Mouse (Mus musculus): ENCODE measurements at regions not wholly inside any gene's neighbourhood (a gene's known extent, or its start where the extent isn't known, plus 50 kb on each side); places are given as distances from the start of the nearest gene placed in this dataset.
"Not testable (repeated sequence)": the region's sequence is repeated elsewhere in the genome, so short reads cannot be mapped to it uniquely, and the experiment has no call there.

GRCm38 (mm10) chr16:76958597-76959392 is 54.7 kb upstream of the Usp25 start:
- no peak for ATAC-seq (ENCODE audit: borderline replicate concordance, extremely low read depth, low FRiP score, low TSS enrichment)
- no peaks in the 10 kb centered on the region for H3K36me3 ChIP-seq

GRCm38 (mm10) chr16:76957491-76957890 is 56.0 kb upstream of the Usp25 start:
- 56% methylated on average over 3 of the region's 3 CpGs for WGBS
- ATAC-seq (ENCODE audit: borderline replicate concordance, extremely low read depth, low FRiP score, low TSS enrichment): no peak
- no peak overlapping the region for H3K9ac ChIP-seq

More at GRCm38 (mm10) chr16:76958597-76959392, 54.7 kb upstream of the Usp25 start:
- H3K4me3 ChIP-seq: no peak overlapping the region
- no peaks in the 10 kb centered on the region for H3K4me1 ChIP-seq
- H3K4me2 ChIP-seq: no peak overlapping the region
- H3K9ac ChIP-seq: no peak overlapping the region
- no peaks in the 10 kb centered on the region for H3K27me3 ChIP-seq
- WGBS: 50% methylated on average over 7 of the region's 7 CpGs
- H3K9me3 ChIP-seq: no peaks in the 10 kb centered on the region
- no peak overlapping the region; the same call in 1 of the 2 replicates for H3K27ac ChIP-seq

GRCm38 (mm10) chr16:76957090-76957489 is 56.4 kb upstream of the Usp25 start:
- no peaks in the 10 kb centered on the region for H3K4me1 ChIP-seq
- H3K36me3 ChIP-seq: no peaks in the 10 kb centered on the region
- 84% methylated on average over 7 of the region's 7 CpGs for WGBS
- no peak overlapping the region for H3K4me2 ChIP-seq
- H3K9ac ChIP-seq: no peak overlapping the region
- H3K27me3 ChIP-seq: no peaks in the 10 kb centered on the region
- no peak overlapping the region for H3K4me3 ChIP-seq
- H3K27ac ChIP-seq: no peak overlapping the region
- no peak for ATAC-seq (ENCODE audit: borderline replicate concordance, extremely low read depth, low FRiP score, low TSS enrichment)
- no peaks in the 10 kb centered on the region for H3K9me3 ChIP-seq

More at GRCm38 (mm10) chr16:76957491-76957890, 56.0 kb upstream of the Usp25 start:
- H3K9me3 ChIP-seq: no peaks in the 10 kb centered on the region
- H3K36me3 ChIP-seq: no peaks in the 10 kb centered on the region
- no peak overlapping the region for H3K4me3 ChIP-seq
- H3K4me1 ChIP-seq: no peaks in the 10 kb centered on the region
- H3K27me3 ChIP-seq: no peaks in the 10 kb centered on the region
- no peak overlapping the region for H3K4me2 ChIP-seq
- H3K27ac ChIP-seq: no peak overlapping the region

GRCm38 (mm10) chr16:76950836-76951486 is 62.5 kb upstream of the Usp25 start:
- Histone ChIP-seq H3K4me2 (no peak overlapping the region), H3K27me3 (no peaks in the 10 kb centered on the region), H3K9ac (no peak overlapping the region), H3K27ac (no peak overlapping the region), H3K9me3 (no peaks in the 10 kb centered on the region), H3K4me1 (no peaks in the 10 kb centered on the region), H3K4me3 (no peak overlapping the region), H3K36me3 (no peaks in the 10 kb centered on the region)
- no peak for ATAC-seq (ENCODE audit: borderline replicate concordance, extremely low read depth, low FRiP score, low TSS enrichment)
- 59% methylated on average over 10 of the region's 10 CpGs for WGBS

- no peak overlapping the region for H3K9ac ChIP-seq
- no peak overlapping the region for H3K27ac ChIP-seq
- H3K27me3 ChIP-seq: no peaks in the 10 kb centered on the region
- no peaks in the 10 kb centered on the region for H3K4me1 ChIP-seq
- ATAC-seq (ENCODE audit: borderline replicate concordance, extremely low read depth, low FRiP score, low TSS enrichment): no peak
- H3K4me3 ChIP-seq: no peak overlapping the region
- no peaks in the 10 kb centered on the region for H3K9me3 ChIP-seq
- no peaks in the 10 kb centered on the region for H3K36me3 ChIP-seq
- 59% methylated on average over 5 of the region's 5 CpGs for WGBS
- no peak overlapping the region for H3K4me2 ChIP-seq
Measured at GRCm38 (mm10) chr16:76947011-76947410, 66.5 kb upstream of the Usp25 start.

- H3K4me2 ChIP-seq: no peak overlapping the region
- ATAC-seq (ENCODE audit: borderline replicate concordance, extremely low read depth, low FRiP score, low TSS enrichment): no peak
- 42% methylated on average over 2 of the region's 2 CpGs for WGBS
Measured at GRCm38 (mm10) chr16:76938128-76938527, 75.4 kb upstream of the Usp25 start.

GRCm38 (mm10) chr16:76927901-76928300 is 85.6 kb upstream of the Usp25 start:
- no peaks in the 10 kb centered on the region for H3K4me1 ChIP-seq
- H3K9ac ChIP-seq: no peak overlapping the region
- WGBS: 51% methylated on average over 6 of the region's 6 CpGs
- no peaks in the 10 kb centered on the region for H3K9me3 ChIP-seq
- H3K36me3 ChIP-seq: no peaks in the 10 kb centered on the region
- H3K4me2 ChIP-seq: no peak overlapping the region
- no peaks in the 10 kb centered on the region for H3K27me3 ChIP-seq
- no peak overlapping the region for H3K27ac ChIP-seq
- no peak overlapping the region for H3K4me3 ChIP-seq
- no peak for ATAC-seq (ENCODE audit: borderline replicate concordance, extremely low read depth, low FRiP score, low TSS enrichment)

More at GRCm38 (mm10) chr16:76938128-76938527, 75.4 kb upstream of the Usp25 start:
- Histone ChIP-seq H3K9me3 (no peaks in the 10 kb centered on the region), H3K4me3 (no peak overlapping the region), H3K9ac (no peak overlapping the region), H3K36me3 (no peaks in the 10 kb centered on the region), H3K27me3 (no peaks in the 10 kb centered on the region), H3K4me1 (no peaks in the 10 kb centered on the region), H3K27ac (no peak overlapping the region)

- H3K4me2 ChIP-seq; H3K27ac ChIP-seq; H3K4me3 ChIP-seq; ATAC-seq (ENCODE audit: borderline replicate concordance, extremely low read depth, low FRiP score, low TSS enrichment); H3K36me3 ChIP-seq; H3K9me3 ChIP-seq; H3K9ac ChIP-seq; H3K27me3 ChIP-seq; H3K4me1 ChIP-seq: not testable (repeated sequence)
- 92% methylated on average over 11 of the region's 11 CpGs for WGBS
Measured at GRCm38 (mm10) chr16:76920137-76920536, 93.4 kb upstream of the Usp25 start.

GRCm38 (mm10) chr16:76918598-76918997 is 94.9 kb upstream of the Usp25 start:
- no peaks in the 10 kb centered on the region for H3K4me1 ChIP-seq
- 82% methylated on average over 2 of the region's 2 CpGs for WGBS
- ATAC-seq (ENCODE audit: borderline replicate concordance, extremely low read depth, low FRiP score, low TSS enrichment): no peak
- H3K27ac ChIP-seq: no peak overlapping the region
- H3K4me2 ChIP-seq: no peak overlapping the region
- H3K9ac ChIP-seq: no peak overlapping the region
- no peaks in the 10 kb centered on the region for H3K27me3 ChIP-seq
- H3K36me3 ChIP-seq: no peaks in the 10 kb centered on the region
- no peak overlapping the region for H3K4me3 ChIP-seq
- no peaks in the 10 kb centered on the region for H3K9me3 ChIP-seq

GRCm38 (mm10) chr16:76914311-76914710 is 99.2 kb upstream of the Usp25 start:
- 48% methylated on average over 1 of the region's 1 CpGs for WGBS
- H3K4me1 ChIP-seq: no peaks in the 10 kb centered on the region
- no peaks in the 10 kb centered on the region for H3K36me3 ChIP-seq
- no peak overlapping the region for H3K9ac ChIP-seq
- no peaks in the 10 kb centered on the region for H3K9me3 ChIP-seq
- H3K27me3 ChIP-seq: no peaks in the 10 kb centered on the region
- H3K4me2 ChIP-seq: no peak overlapping the region
- H3K27ac ChIP-seq: no peak overlapping the region
- H3K4me3 ChIP-seq: no peak overlapping the region
- ATAC-seq (ENCODE audit: borderline replicate concordance, extremely low read depth, low FRiP score, low TSS enrichment): no peak

- no peaks in the 10 kb centered on the region for H3K9me3 ChIP-seq
- 67% methylated on average over 11 of the region's 11 CpGs for WGBS
- H3K4me3 ChIP-seq: no peak overlapping the region
- H3K9ac ChIP-seq: no peak overlapping the region
- no peaks in the 10 kb centered on the region for H3K27me3 ChIP-seq
- ATAC-seq (ENCODE audit: borderline replicate concordance, extremely low read depth, low FRiP score, low TSS enrichment): no peak
- no peaks in the 10 kb centered on the region for H3K4me1 ChIP-seq
- H3K4me2 ChIP-seq: no peak overlapping the region
- H3K27ac ChIP-seq: no peak overlapping the region
- no peaks in the 10 kb centered on the region for H3K36me3 ChIP-seq
Measured at GRCm38 (mm10) chr16:76905205-76905996, 108.1 kb upstream of the Usp25 start.

GRCm38 (mm10) chr16:76899083-76899482 is 114.4 kb upstream of the Usp25 start:
- Histone ChIP-seq H3K9me3 (no peaks in the 10 kb centered on the region), H3K27me3 (no peaks in the 10 kb centered on the region), H3K27ac (no peak overlapping the region), H3K4me2 (no peak overlapping the region), H3K9ac (no peak overlapping the region), H3K4me1 (peaks cover 5% of the 10 kb centered on the region; the same call in 1 of the 2 replicates), H3K36me3 (no peaks in the 10 kb centered on the region), H3K4me3 (no peak overlapping the region)
- ATAC-seq (ENCODE audit: borderline replicate concordance, extremely low read depth, low FRiP score, low TSS enrichment): no peak
- 8% methylated on average over 7 of the region's 7 CpGs for WGBS

Data from lung, embryonic 15.5 days (tissue).